Mouse (Mus musculus): ENCODE measurements at regions not wholly inside any gene's neighbourhood (a gene's known extent, or its start where the extent isn't known, plus 50 kb on each side); places are given as distances from the start of the nearest gene placed in this dataset.

DNA sequence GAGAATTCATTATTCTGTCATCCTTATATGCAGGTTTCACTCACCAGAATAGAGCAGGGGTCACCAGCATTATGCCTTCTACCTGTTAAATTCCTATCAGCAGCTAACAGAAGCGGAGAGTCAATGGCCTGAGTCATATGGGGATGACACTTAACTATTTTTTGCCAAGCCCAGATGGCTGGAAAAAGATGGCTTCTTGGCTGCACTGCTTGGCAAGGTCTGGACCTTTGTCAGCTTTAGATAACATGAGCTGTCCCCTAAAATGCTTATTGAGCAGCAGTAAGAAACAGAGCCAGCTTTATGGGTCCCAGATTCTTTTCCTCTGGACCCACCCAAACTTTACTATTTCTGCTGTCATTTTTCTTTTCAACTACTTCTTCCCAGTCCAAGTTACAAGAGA is 565.3 kb upstream of the Lmcd1 start:
- Histone ChIP-seq H3ac (ENCODE audit: control insufficient read depth, insufficient read length) (no peak overlapping the region), H3K4me3 (no peak overlapping the region), H3K36me3 (ENCODE audit: control insufficient read depth, insufficient read depth) (no peaks in the 10 kb centered on the region), H3K27me3 (ENCODE audit: control insufficient read depth, insufficient read depth, insufficient read length) (no peaks in the 10 kb centered on the region), H3K4me2 (ENCODE audit: low read depth) (no peak overlapping the region), H3K79me2 (ENCODE audit: control insufficient read depth, insufficient read depth) (no peaks in the 10 kb centered on the region)
- no peak for TF ChIP-seq REST (IDR thresholded peaks at IDR 0.05; ENCODE audit: insufficient read depth, insufficient read length)
- TF ChIP-seq CEBPB (IDR thresholded peaks at IDR 0.05; ENCODE audit: insufficient read depth, poor library complexity, severe bottlenecking) = no peak
- TF ChIP-seq MYOD1 (IDR thresholded peaks at IDR 0.05; ENCODE audit: control insufficient read depth in 1 of 3, insufficient read length in 2 of 3, low read depth in 2 of 3) = no peak
- TF ChIP-seq POLR2A (IDR thresholded peaks at IDR 0.05; ENCODE audit: insufficient read length, low read depth) = no peak
- TF ChIP-seq MAX (IDR thresholded peaks at IDR 0.05; ENCODE audit: low read depth) = no peak
- no peak for TF ChIP-seq E2F4 (IDR thresholded peaks at IDR 0.05; ENCODE audit: insufficient read depth)
- no peak for TF ChIP-seq TCF12 (IDR thresholded peaks at IDR 0.05; ENCODE audit: insufficient read depth, poor library complexity, severe bottlenecking)
- TF ChIP-seq MYOG (IDR thresholded peaks at IDR 0.05; ENCODE audit: control insufficient read depth in 1 of 3, insufficient read depth in 1 of 3, insufficient read length in 2 of 3, low read depth in 2 of 3) = no peak
- no peak for TF ChIP-seq SRF (IDR thresholded peaks at IDR 0.05; ENCODE audit: control insufficient read depth, insufficient read length, low read depth)
- no peak for TF ChIP-seq USF1 (IDR thresholded peaks at IDR 0.05; ENCODE audit: low read depth)
- TF ChIP-seq TCF3 (IDR thresholded peaks at IDR 0.05; ENCODE audit: insufficient read length, low read depth) = no peak
- TF ChIP-seq POLR2AphosphoS2 (IDR thresholded peaks at IDR 0.05; ENCODE audit: insufficient read length, low read depth) = no peak

DNA sequence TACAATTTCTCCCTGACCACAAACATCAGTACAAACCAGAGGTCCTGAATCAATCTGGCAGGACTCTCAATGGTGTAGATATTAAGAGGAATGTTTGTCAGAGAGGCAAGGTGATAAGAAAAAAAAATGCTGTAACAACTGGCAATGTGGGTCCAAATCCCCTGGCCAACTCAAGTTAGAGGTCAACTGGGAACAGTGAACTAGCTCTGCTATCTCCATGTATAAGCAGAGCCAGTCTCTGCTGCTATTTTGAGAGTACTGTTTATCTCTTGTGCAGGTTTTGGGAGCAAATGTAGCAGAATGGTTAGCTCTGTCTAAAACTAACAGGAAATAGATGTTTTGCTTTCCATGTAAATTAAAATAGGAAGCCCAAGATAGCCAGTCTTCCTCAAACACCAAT is 547.6 kb upstream of the Lmcd1 start:
- Histone ChIP-seq H3ac (ENCODE audit: control insufficient read depth, insufficient read length) (no peak overlapping the region), H3K79me2 (ENCODE audit: control insufficient read depth, insufficient read depth) (no peaks in the 10 kb centered on the region), H3K36me3 (ENCODE audit: control insufficient read depth, insufficient read depth) (no peaks in the 10 kb centered on the region), H3K4me3 (no peak overlapping the region), H3K4me2 (ENCODE audit: low read depth) (no peak overlapping the region), H3K27me3 (ENCODE audit: control insufficient read depth, insufficient read depth, insufficient read length) (no peaks in the 10 kb centered on the region)
- TF ChIP-seq POLR2A (IDR thresholded peaks at IDR 0.05; ENCODE audit: insufficient read length, low read depth) (no peak), MYOD1 (IDR thresholded peaks at IDR 0.05; ENCODE audit: control insufficient read depth in 1 of 3, insufficient read length in 2 of 3, low read depth in 2 of 3) (no peak), MYOG (IDR thresholded peaks at IDR 0.05; ENCODE audit: control insufficient read depth in 1 of 3, insufficient read depth in 1 of 3, insufficient read length in 2 of 3, low read depth in 2 of 3) (no peak), CEBPB (IDR thresholded peaks at IDR 0.05; ENCODE audit: insufficient read depth, poor library complexity, severe bottlenecking) (no peak), SRF (IDR thresholded peaks at IDR 0.05; ENCODE audit: control insufficient read depth, insufficient read length, low read depth) (no peak), POLR2AphosphoS2 (IDR thresholded peaks at IDR 0.05; ENCODE audit: insufficient read length, low read depth) (no peak), MAX (IDR thresholded peaks at IDR 0.05; ENCODE audit: low read depth) (no peak), REST (IDR thresholded peaks at IDR 0.05; ENCODE audit: insufficient read depth, insufficient read length) (no peak), TCF12 (IDR thresholded peaks at IDR 0.05; ENCODE audit: insufficient read depth, poor library complexity, severe bottlenecking) (no peak), E2F4 (IDR thresholded peaks at IDR 0.05; ENCODE audit: insufficient read depth) (no peak), TCF3 (IDR thresholded peaks at IDR 0.05; ENCODE audit: insufficient read length, low read depth) (no peak), USF1 (IDR thresholded peaks at IDR 0.05; ENCODE audit: low read depth) (no peak)

DNA sequence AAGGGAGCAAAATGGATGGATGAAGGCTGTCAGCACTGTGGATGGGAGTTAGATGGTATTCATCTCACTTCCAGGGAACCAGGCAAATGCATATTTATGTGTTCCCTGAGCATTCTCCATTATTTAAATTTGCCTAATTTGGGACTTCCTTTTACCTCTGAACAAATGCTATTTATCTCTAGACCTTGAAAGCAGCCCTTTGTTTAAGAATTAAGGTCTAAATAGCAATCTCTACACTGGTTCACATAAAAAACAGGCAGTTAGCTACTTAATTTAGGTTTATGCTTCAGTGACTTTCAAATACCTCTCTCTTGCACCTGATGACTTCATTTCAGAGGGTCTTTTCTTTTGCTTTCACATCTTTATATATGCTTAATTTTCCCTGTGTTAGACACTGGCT is 543.2 kb upstream of the Lmcd1 start:
- no peak overlapping the region for H3K4me3 ChIP-seq
- TF ChIP-seq E2F4 (IDR thresholded peaks at IDR 0.05; ENCODE audit: insufficient read depth) (no peak), MYOD1 (IDR thresholded peaks at IDR 0.05; ENCODE audit: control insufficient read depth in 1 of 3, insufficient read length in 2 of 3, low read depth in 2 of 3) (no peak), USF1 (IDR thresholded peaks at IDR 0.05; ENCODE audit: low read depth) (no peak), MAX (IDR thresholded peaks at IDR 0.05; ENCODE audit: low read depth) (no peak), SRF (IDR thresholded peaks at IDR 0.05; ENCODE audit: control insufficient read depth, insufficient read length, low read depth) (no peak), TCF12 (IDR thresholded peaks at IDR 0.05; ENCODE audit: insufficient read depth, poor library complexity, severe bottlenecking) (no peak)
- no peaks in the 10 kb centered on the region for H3K36me3 ChIP-seq (ENCODE audit: control insufficient read depth, insufficient read depth)
- no peaks in the 10 kb centered on the region for H3K27me3 ChIP-seq (ENCODE audit: control insufficient read depth, insufficient read depth, insufficient read length)
- no peaks in the 10 kb centered on the region for H3K79me2 ChIP-seq (ENCODE audit: control insufficient read depth, insufficient read depth)
- no peak overlapping the region for H3K4me2 ChIP-seq (ENCODE audit: low read depth)
- no peak overlapping the region for H3ac ChIP-seq (ENCODE audit: control insufficient read depth, insufficient read length)

DNA sequence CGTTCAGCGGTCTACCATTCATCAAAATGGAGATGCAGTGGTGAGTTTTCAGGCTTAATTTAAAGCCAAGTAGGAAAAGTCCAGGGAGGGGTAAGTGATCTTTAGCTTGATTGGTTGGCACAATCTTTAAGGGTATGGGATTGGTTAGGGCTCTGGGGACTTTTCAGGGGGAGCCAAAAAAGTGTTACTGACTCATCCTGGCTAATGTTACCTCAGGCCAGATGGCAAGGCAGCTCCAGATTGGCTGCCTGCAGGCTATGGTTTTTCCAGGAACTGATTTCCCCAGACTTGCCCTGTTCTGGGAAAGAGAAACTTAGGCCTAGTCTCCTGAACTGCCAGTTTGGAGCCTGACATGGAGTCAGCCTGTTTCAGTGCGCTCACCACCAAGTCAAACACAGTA is 539.6 kb upstream of the Lmcd1 start:
- no peaks in the 10 kb centered on the region for H3K79me2 ChIP-seq (ENCODE audit: control insufficient read depth, insufficient read depth)
- no peak overlapping the region for H3K4me3 ChIP-seq
- no peaks in the 10 kb centered on the region for H3K27me3 ChIP-seq (ENCODE audit: control insufficient read depth, insufficient read depth, insufficient read length)
- TF ChIP-seq POLR2AphosphoS2 (IDR thresholded peaks at IDR 0.05; ENCODE audit: insufficient read length, low read depth) (no peak), E2F4 (IDR thresholded peaks at IDR 0.05; ENCODE audit: insufficient read depth) (no peak), MYOG (IDR thresholded peaks at IDR 0.05; ENCODE audit: control insufficient read depth in 1 of 3, insufficient read depth in 1 of 3, insufficient read length in 2 of 3, low read depth in 2 of 3) (no peak)
- no peak overlapping the region for H3K4me2 ChIP-seq (ENCODE audit: low read depth)
- H3ac ChIP-seq (ENCODE audit: control insufficient read depth, insufficient read length) = no peak overlapping the region
- H3K36me3 ChIP-seq (ENCODE audit: control insufficient read depth, insufficient read depth) = no peaks in the 10 kb centered on the region

DNA sequence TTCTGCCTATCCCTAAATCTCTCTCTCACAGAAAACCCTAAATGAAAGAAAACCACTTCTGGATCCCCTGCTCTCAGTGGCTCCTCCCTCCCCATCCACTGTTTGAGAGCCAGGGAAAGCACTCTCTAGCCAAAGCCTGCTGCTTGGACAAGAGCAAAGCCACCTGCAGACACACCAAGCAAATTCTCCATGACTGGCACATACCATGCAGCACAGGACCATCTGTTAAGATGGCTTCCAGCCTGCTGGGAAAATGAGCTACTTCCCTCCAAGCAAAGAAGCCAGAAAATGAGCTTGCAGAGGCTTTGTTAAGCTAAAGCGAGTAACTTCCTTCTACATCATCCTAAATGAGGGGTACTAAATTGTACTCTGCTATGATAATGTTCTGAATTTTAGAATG is 534.6 kb upstream of the Lmcd1 start:
- TF ChIP-seq CEBPB (IDR thresholded peaks at IDR 0.05; ENCODE audit: insufficient read depth, poor library complexity, severe bottlenecking) (no peak), POLR2A (IDR thresholded peaks at IDR 0.05; ENCODE audit: insufficient read length, low read depth) (no peak)
- Histone ChIP-seq H3K79me2 (ENCODE audit: control insufficient read depth, insufficient read depth) (no peaks in the 10 kb centered on the region), H3ac (ENCODE audit: control insufficient read depth, insufficient read length) (no peak overlapping the region), H3K27me3 (ENCODE audit: control insufficient read depth, insufficient read depth, insufficient read length) (no peaks in the 10 kb centered on the region), H3K36me3 (ENCODE audit: control insufficient read depth, insufficient read depth) (no peaks in the 10 kb centered on the region), H3K4me3 (no peak overlapping the region), H3K4me2 (ENCODE audit: low read depth) (no peak overlapping the region)
